Mouse (Mus musculus) effector memory CD4-positive, alpha-beta T cell, adult 7 months (primary cell): ENCODE results near the gene Numbl. TPM values are rescaled to one million over a fixed set of nuclear protein-coding genes. Genes with fewer than 3 reads are reported as not detected.

Experiments used
- polyA plus RNA-seq: library from polyadenylated mRNA; unstranded; fragments of 100-300 nt; shearing (Covaris generic); gene quantifications from one replicate; pipeline ENCODE4 v1.2.1, GENCODE M21; 2017

Numbl gene
- polyA plus RNA-seq: 1.9 TPM

DNA sequence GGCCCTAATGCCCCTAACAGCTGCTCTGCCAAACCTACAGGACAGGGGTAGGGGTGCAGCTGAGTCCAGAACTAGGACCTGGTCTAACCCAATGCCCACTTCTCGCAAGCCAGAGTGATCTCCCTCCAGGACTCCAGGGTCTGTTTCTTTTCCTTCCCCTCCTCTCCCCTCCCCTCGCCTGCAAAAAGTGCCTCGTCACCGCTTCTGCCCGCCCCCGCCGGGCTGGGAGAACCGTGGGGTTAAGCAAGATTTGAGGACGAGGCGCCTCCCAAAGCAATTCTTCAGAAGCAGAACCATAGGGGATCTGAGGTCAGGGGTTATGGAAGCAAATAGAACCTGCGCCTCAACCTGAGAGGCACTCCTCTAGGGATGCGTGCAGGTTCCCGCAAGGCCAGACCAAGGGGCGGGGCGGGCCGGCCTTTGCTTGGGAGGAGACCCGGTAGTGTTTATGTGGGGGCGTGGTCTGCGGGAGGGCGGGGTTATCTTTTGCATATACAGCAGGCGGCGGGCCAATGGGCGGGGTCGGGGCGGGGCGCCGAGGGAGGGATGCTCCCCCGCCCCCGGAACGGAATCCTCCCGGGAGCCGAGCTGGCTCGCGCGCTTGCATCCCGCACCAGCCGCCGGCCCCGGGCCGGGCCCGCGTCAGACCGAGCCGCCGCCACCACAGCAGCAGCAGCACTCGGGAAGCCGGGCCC is at the start of gene Numbl:
Numbl (plus strand) TSS at position 229 of the 695 bp plus-strand sequence.

DNA sequence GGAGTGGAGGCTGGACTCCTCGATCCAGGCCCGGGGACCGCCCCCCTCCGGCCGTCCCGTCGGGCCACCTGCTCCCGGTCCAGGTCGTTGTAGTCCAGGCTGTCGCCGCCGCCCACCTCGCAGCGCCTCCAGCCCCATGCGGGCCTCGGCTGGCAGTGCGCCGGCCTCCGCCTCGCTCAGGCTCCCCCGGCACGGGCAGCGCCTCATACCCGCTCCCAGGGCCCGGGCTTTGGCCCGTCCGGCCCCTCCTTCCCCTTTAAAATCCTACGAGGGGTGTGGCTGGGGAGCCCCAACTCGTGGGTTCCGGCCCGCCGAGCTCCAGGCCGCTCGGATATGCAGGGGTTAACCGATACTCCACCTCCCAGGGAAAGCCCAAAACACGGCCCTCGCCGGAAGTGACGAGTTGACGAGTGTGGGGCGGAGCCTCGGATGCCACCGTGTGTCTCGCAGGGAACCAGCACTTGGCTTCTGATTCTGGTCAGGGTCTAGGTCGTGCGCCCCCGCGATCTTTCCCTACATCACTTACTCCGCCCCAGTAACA is 29.9 kb upstream of the Numbl start, which contains the start of gene Itpkc:
Itpkc (minus strand) TSS at position 381 of the 541 bp plus-strand sequence.

DNA sequence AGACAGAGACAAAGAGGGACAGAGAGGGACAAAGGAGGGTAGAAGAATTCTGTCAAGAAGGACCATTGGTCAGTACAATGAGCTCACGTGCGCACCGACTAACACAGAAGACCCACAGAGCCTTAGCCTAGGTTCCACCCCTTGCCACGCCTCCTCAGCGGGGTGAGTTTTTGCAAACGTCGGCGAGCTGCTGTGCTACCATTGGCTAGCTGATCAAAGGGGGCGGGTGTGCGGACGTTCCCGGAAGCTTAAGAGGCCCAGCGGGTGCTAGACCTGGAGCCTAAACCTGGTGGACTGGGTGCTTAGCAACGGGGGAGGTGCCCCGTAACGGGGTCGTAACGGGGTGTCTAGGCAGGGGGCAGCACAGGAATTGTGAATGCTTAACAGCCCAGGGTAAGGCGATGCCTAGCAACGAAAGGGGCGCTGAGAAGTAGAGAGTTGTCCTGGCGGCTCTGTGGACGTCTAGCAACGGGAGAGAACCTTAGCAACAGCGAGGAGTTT is 25.4 kb upstream of the Numbl start, which contains the start of gene Coq8b:
Coq8b (plus strand) TSS at position 243 of the 501 bp plus-strand sequence.

Other genes starting within 250 kb of the Numbl start
- 0.23 TPM for gene Cyp2a12, start 229.4 kb upstream of the Numbl start, polyA plus RNA-seq
- gene Cyp2f2, start 138.5 kb upstream of the Numbl start, polyA plus RNA-seq: not detected
- gene Cyp2t4, start 104.7 kb upstream of the Numbl start, polyA plus RNA-seq: not detected
- 63.9 TPM for gene Egln2, start 91.6 kb upstream of the Numbl start, polyA plus RNA-seq
- 137 TPM for gene Rab4b, start 79.5 kb upstream of the Numbl start, polyA plus RNA-seq
- not detected for gene Gm21983, start 77.3 kb upstream of the Numbl start, polyA plus RNA-seq
- gene Mia, start 77.3 kb upstream of the Numbl start, polyA plus RNA-seq: not detected
- 3.5 TPM for gene BC024978, start 62.7 kb upstream of the Numbl start, polyA plus RNA-seq
- 65.8 TPM for gene Snrpa, start 62.2 kb upstream of the Numbl start, polyA plus RNA-seq
- gene Itpkc, start 29.8 kb upstream of the Numbl start, polyA plus RNA-seq: 20.9 TPM
- gene Coq8b, start 25.4 kb upstream of the Numbl start, polyA plus RNA-seq: 12.7 TPM
- gene Ltbp4, start 79.3 kb downstream of the Numbl start, polyA plus RNA-seq: 1.3 TPM
- 70.3 TPM for gene Shkbp1, start 97.6 kb downstream of the Numbl start, polyA plus RNA-seq
- not detected for gene Gm20479, start 99.0 kb downstream of the Numbl start, polyA plus RNA-seq
- gene Sptbn4, start 189.3 kb downstream of the Numbl start, polyA plus RNA-seq: 0.32 TPM
- 6.3 TPM for gene Blvrb, start 189.5 kb downstream of the Numbl start, polyA plus RNA-seq
- gene Sertad3, start 215.3 kb downstream of the Numbl start, polyA plus RNA-seq: 24.5 TPM
- gene Sertad1, start 228.5 kb downstream of the Numbl start, polyA plus RNA-seq: 96.6 TPM
- gene Prx, start 240.9 kb downstream of the Numbl start, polyA plus RNA-seq: 0.71 TPM